Mouse (Mus musculus) forebrain, embryonic 10.5 days (tissue): ENCODE results near the gene Tubb2b. TPM values are rescaled to one million over a fixed set of nuclear protein-coding genes. Genes with fewer than 3 reads are reported as not detected.

Experiments used
- DNase-seq: peaks from one replicate; pipeline ENCODE4 v3.0.0-alpha.2; 2017; ENCODE audit warnings: low spot score; ENCODE audit errors: extremely low spot score
- H3K27ac ChIP-seq: fragments of 300-500 bp; sonication (generic); 2 replicates; pipeline ENCODE4 v1.5.1; 2016; ENCODE audit warnings: mild to moderate bottlenecking
- H3K27me3 ChIP-seq: fragments of 300-500 bp; sonication (generic); 2 replicates; pipeline ENCODE4 v1.6.1; 2016; ENCODE audit warnings: mild to moderate bottlenecking; ENCODE audit not compliant: poor library complexity, severe bottlenecking
- H3K36me3 ChIP-seq: fragments of 300-500 bp; sonication (generic); replicated peaks from 2 replicates; pipeline ENCODE4 v1.6.1; 2016; ENCODE audit warnings: mild to moderate bottlenecking, moderate library complexity
- H3K4me1 ChIP-seq: fragments of 300-500 bp; sonication (generic); 2 replicates; pipeline ENCODE4 v1.6.1; 2016
- H3K4me3 ChIP-seq: fragments of 300-500 bp; sonication (generic); 2 replicates; pipeline ENCODE4 v1.5.1; 2016; ENCODE audit warnings: mild to moderate bottlenecking, moderate library complexity
- H3K9me3 ChIP-seq: fragments of 300-500 bp; sonication (generic); 2 replicates; pipeline ENCODE4 v1.6.1; 2016; ENCODE audit warnings: mild to moderate bottlenecking, moderate library complexity
- WGBS: fragments of 180-500 bp; shearing (Covaris S2); methylation state at CpG from one replicate; pipeline ENCODE4 v1.1.7; 2016; 5-methylcytosine and 5-hydroxymethylcytosine counted together
- polyA plus RNA-seq: library from polyadenylated mRNA; unstranded; fragments of >200 nt; fragmentation: Nextera tagmentation; extraction: Ambion mirVana; gene quantifications from 2 replicates; pipeline ENCODE4 v1.2.1, GENCODE M21; 2016

Tubb2b gene
- polyA plus RNA-seq, 1 experiment from 2014 or later = 151 TPM

DNA sequence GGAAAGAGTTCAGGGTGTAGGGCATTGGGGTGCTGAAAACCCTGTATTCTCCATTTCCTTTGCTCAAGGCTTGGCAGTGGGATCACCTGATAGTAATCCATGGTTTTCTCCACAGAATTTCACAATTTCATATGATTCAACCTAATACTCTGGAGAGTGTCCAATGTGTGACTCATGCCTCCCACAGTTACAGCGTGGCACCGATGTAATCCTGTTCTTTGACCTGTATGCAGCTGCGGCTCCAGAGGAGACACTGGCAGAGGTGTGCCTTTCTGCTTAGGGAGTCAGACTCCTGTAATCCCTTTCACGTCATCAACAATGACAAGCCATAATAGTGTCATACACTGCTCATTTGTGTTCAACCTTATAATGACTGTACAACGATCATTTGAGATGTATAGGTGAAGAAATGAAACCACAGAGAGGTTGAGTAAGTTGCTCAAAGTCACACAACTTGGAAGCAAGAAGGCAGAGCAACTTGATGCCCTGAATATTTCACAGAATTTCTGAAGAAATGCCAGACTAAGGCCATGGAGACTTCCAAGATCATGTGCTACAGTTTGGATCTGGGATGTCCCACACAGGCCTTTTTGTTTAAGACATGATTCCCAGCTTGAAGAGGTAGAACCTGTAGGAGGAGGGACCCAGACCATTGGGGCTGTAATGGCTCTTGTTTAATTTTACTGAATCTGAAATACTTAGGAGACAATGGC, 17.7 kb downstream of the Tubb2b start:
- Histone ChIP-seq H3K36me3 (no peaks in the 10 kb centered on the region), H3K4me1 (peaks cover 15% of the 10 kb centered on the region), H3K27ac (no peak overlapping the region), H3K9me3 (no peaks in the 10 kb centered on the region), H3K4me3 (no peak overlapping the region), H3K27me3 (peaks cover 6% of the 10 kb centered on the region; the same call in 1 of the 2 replicates)
- no peak for DNase-seq
- 91% methylated on average over 5 of the region's 5 CpGs for WGBS

DNA sequence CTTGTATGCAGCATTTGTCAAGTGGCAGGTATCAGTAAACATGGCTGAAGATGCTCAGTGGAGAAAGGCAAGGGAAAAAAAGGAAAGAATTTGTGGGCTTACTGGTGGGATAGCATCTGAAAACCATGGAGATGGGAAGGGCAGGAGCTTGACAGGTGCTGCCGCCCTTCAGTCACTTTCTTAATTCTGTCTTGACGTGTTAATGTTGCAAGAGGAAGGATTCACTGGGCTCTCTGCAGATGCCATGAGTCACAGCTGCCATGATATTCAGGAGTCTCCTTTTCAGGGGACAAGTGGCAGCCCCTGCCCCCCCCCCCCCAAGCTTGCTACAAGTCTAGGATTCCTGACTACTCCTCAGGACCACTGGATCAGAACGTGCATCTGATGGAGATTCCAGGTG, 18.4 kb downstream of the Tubb2b start:
- Histone ChIP-seq H3K4me3 (no peak overlapping the region), H3K4me1 (peaks cover 15% of the 10 kb centered on the region), H3K9me3 (no peaks in the 10 kb centered on the region), H3K36me3 (no peaks in the 10 kb centered on the region), H3K27me3 (peaks cover 6% of the 10 kb centered on the region; the same call in 1 of the 2 replicates), H3K27ac (no peak overlapping the region)
- no peak for DNase-seq
- 89% methylated on average over 3 of the region's 3 CpGs for WGBS

- WGBS = 86% methylated on average over 5 of the region's 5 CpGs
Observed at GRCm38 (mm10) chr13:34111019-34111418, 19.2 kb downstream of the Tubb2b start.

GRCm38 (mm10) chr13:34109677-34110058, 20.6 kb downstream of the Tubb2b start:
- Histone ChIP-seq H3K36me3 (no peaks in the 10 kb centered on the region), H3K27ac (no peak overlapping the region), H3K9me3 (no peaks in the 10 kb centered on the region), H3K4me1 (peaks cover 15% of the 10 kb centered on the region), H3K4me3 (no peak overlapping the region), H3K27me3 (peaks cover 6% of the 10 kb centered on the region; the same call in 1 of the 2 replicates)
- WGBS = 20% methylated on average over 4 of the region's 4 CpGs
- DNase-seq = no peak

More at GRCm38 (mm10) chr13:34111019-34111418, 19.2 kb downstream of the Tubb2b start:
- no peak overlapping the region for H3K27ac ChIP-seq
- no peak overlapping the region for H3K4me3 ChIP-seq
- peaks cover 6% of the 10 kb centered on the region; the same call in 1 of the 2 replicates for H3K27me3 ChIP-seq
- no peaks in the 10 kb centered on the region for H3K36me3 ChIP-seq
- peaks cover 15% of the 10 kb centered on the region for H3K4me1 ChIP-seq
- no peak for DNase-seq
- H3K9me3 ChIP-seq = no peaks in the 10 kb centered on the region

- Histone ChIP-seq H3K9me3 (no peaks in the 10 kb centered on the region), H3K27ac (no peak overlapping the region), H3K36me3 (no peaks in the 10 kb centered on the region), H3K4me1 (peaks cover 15% of the 10 kb centered on the region), H3K4me3 (no peak overlapping the region), H3K27me3 (peaks cover 6% of the 10 kb centered on the region; the same call in 1 of the 2 replicates)
- DNase-seq = no peak
- WGBS = 66% methylated on average over 4 of the region's 4 CpGs
Observed at GRCm38 (mm10) chr13:34109035-34109676, 21.1 kb downstream of the Tubb2b start.

GRCm38 (mm10) chr13:34106999-34107398, 23.3 kb downstream of the Tubb2b start:
- no peaks in the 10 kb centered on the region for H3K36me3 ChIP-seq
- H3K9me3 ChIP-seq = no peaks in the 10 kb centered on the region
- no peak for DNase-seq
- no peak overlapping the region for H3K4me3 ChIP-seq
- H3K27me3 ChIP-seq = peaks cover 6% of the 10 kb centered on the region; the same call in 1 of the 2 replicates
- peaks cover 15% of the 10 kb centered on the region for H3K4me1 ChIP-seq
- no peak overlapping the region for H3K27ac ChIP-seq
- 98% methylated on average over 1 of the region's 1 CpGs for WGBS

DNA sequence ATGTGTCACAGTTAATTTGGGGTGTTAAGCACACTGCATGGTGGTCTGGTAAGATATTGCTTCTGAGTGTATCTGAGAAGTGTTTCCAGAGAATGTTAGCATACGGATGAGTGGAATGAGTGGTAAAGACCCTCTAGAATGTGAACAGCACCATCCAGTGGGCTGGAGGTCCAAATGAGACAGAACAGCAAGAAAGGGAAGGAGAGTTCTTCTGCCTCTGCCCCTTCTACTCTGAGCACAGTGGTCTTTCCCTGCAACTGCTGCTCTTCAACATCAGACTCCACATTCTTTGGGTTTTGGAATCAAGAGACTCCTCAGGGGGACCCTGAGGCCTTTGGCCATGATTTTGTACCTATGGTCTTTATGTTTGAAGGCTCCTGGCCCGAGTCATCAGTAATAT, 24.0 kb downstream of the Tubb2b start:
- Histone ChIP-seq H3K36me3 (no peaks in the 10 kb centered on the region), H3K4me1 (peaks cover 15% of the 10 kb centered on the region), H3K4me3 (no peak overlapping the region), H3K27ac (no peak overlapping the region), H3K9me3 (no peaks in the 10 kb centered on the region), H3K27me3 (peaks cover 6% of the 10 kb centered on the region; the same call in 1 of the 2 replicates)
- 87% methylated on average over 2 of the region's 2 CpGs for WGBS
- no peak for DNase-seq

- no peak for DNase-seq
- Histone ChIP-seq H3K27me3 (no peaks in the 10 kb centered on the region), H3K4me3 (no peak overlapping the region), H3K9me3 (no peaks in the 10 kb centered on the region), H3K4me1 (peaks cover 15% of the 10 kb centered on the region), H3K36me3 (no peaks in the 10 kb centered on the region), H3K27ac (no peak overlapping the region)
- WGBS = 73% methylated on average over 1 of the region's 1 CpGs
Observed at GRCm38 (mm10) chr13:34105364-34105763, 24.9 kb downstream of the Tubb2b start.

- no peak overlapping the region for H3K27ac ChIP-seq
- no peaks in the 10 kb centered on the region for H3K36me3 ChIP-seq
- H3K9me3 ChIP-seq = no peaks in the 10 kb centered on the region; the same call in 1 of the 2 replicates
- peaks cover 3% of the 10 kb centered on the region for H3K4me1 ChIP-seq
- no peaks in the 10 kb centered on the region for H3K27me3 ChIP-seq
- H3K4me3 ChIP-seq = no peak overlapping the region
- no peak for DNase-seq
- 87% methylated on average over 9 of the region's 9 CpGs for WGBS
Observed at GRCm38 (mm10) chr13:34101908-34102307, 28.4 kb downstream of the Tubb2b start.

DNA sequence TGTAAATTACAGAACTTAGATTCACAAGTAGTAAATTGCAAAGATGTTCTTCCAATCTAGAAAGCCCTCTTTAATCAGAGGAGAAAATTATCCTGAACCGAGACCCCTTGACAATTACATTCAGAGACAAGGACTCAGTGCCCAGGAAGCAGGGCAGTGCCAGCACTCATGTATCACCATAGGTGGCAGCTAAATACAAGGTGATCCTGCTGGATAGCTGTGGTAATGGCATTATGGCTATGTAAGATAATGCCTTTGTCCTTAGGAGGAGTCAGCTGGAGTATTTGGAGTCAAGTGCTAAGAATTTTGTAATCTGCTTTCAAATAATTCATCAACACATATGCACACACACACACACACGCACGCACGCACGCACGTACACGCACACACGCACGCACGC, 29.0 kb downstream of the Tubb2b start:
- Histone ChIP-seq H3K4me3 (no peak overlapping the region), H3K27ac (no peak overlapping the region), H3K4me1 (peaks cover 10% of the 10 kb centered on the region), H3K9me3 (no peaks in the 10 kb centered on the region; the same call in 1 of the 2 replicates), H3K36me3 (no peaks in the 10 kb centered on the region), H3K27me3 (no peaks in the 10 kb centered on the region)
- WGBS = 96% methylated on average over 10 of the region's 10 CpGs
- DNase-seq = no peak

DNA sequence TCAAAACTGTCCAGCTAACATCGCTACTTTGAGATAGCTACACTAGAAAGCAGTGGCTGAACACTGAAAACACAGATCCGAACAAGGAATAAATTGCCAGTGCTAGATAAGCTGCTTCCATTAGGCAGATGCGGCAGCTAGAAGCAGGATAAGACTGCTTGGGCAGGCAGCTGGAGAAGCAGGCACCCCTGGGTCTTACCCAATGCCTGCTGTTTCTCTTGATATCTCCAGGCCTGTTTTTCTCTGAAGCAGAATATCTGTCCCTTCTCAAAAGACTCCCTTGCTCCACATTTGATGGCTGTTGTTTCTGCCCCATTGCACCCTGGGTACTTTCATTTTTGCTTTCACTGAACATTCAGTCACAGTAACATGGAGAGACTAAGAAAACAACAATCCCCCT, 29.5 kb downstream of the Tubb2b start:
- 90% methylated on average over 3 of the region's 3 CpGs for WGBS

GRCm38 (mm10) chr13:34097086-34097485, 33.2 kb downstream of the Tubb2b start:
- H3K9me3 ChIP-seq = no peaks in the 10 kb centered on the region; the same call in 1 of the 2 replicates
- H3K4me1 ChIP-seq = peaks cover 24% of the 10 kb centered on the region
- H3K27ac ChIP-seq = peak overlapping the region; percentile 64
- no peak for DNase-seq
- WGBS = 88% methylated on average over 3 of the region's 3 CpGs
- H3K36me3 ChIP-seq = no peaks in the 10 kb centered on the region
- H3K4me3 ChIP-seq = no peak overlapping the region
- no peaks in the 10 kb centered on the region for H3K27me3 ChIP-seq

More for the DNA sequence above, 29.5 kb downstream of the Tubb2b start:
- H3K27me3 ChIP-seq = no peaks in the 10 kb centered on the region
- H3K9me3 ChIP-seq = no peaks in the 10 kb centered on the region; the same call in 1 of the 2 replicates
- no peaks in the 10 kb centered on the region for H3K36me3 ChIP-seq
- H3K4me3 ChIP-seq = no peak overlapping the region
- peaks cover 15% of the 10 kb centered on the region for H3K4me1 ChIP-seq
- DNase-seq = no peak
- no peak overlapping the region for H3K27ac ChIP-seq

DNA sequence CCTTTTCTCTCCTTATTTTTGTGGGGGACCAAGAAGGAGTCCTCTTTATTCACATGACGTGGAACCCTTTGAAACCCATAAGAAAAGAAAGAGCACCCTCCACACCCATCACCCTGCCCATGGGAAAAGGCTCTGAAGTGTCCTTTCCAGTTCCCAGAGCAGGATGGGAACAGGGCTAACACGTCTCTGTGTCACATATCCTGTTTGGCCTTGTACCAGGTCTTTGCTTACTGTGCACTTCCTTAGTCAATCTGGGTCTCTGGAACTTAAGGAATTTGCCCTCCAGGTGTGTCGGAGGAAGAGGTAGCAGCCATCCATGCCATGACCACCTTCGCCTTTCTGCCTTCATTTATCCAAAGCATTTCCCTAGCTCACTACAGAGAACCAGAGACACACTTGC, 33.8 kb downstream of the Tubb2b start:
- no peak overlapping the region for H3K4me3 ChIP-seq
- no peak for DNase-seq
- H3K9me3 ChIP-seq = no peaks in the 10 kb centered on the region; the same call in 1 of the 2 replicates
- peaks cover 24% of the 10 kb centered on the region for H3K4me1 ChIP-seq
- H3K36me3 ChIP-seq = no peaks in the 10 kb centered on the region
- H3K27me3 ChIP-seq = no peaks in the 10 kb centered on the region
- 70% methylated on average over 4 of the region's 4 CpGs for WGBS
- peak overlapping the region; percentile 64 for H3K27ac ChIP-seq
